Mouse (Mus musculus): ENCODE measurements around the gene Prdm10. TPM values are rescaled to one million over a fixed set of nuclear protein-coding genes. Genes with fewer than 3 reads are reported as not detected.

Prdm10 gene
- polyA plus RNA-seq, 1 experiment from 2014 or later: 7.8 TPM

GRCm38 (mm10) chr9:31246421-31246820 is 33.9 kb upstream of the Prdm10 start:
- no peak for ATAC-seq (ENCODE audit: insufficient number of reproducible peaks, insufficient read depth, low FRiP score, low TSS enrichment)
- no peak overlapping the region for H3K27ac ChIP-seq
- no peak overlapping the region for H3K9ac ChIP-seq
- H3K4me3 ChIP-seq: no peak overlapping the region
- H3K9me3 ChIP-seq: no peaks in the 10 kb centered on the region
- H3K36me3 ChIP-seq: no peaks in the 10 kb centered on the region
- no peaks in the 10 kb centered on the region for H3K27me3 ChIP-seq
- WGBS: 69% methylated on average over 6 of the region's 6 CpGs
- no peaks in the 10 kb centered on the region for H3K4me1 ChIP-seq
- H3K4me2 ChIP-seq (replicated peaks): no peak overlapping the region

- Histone ChIP-seq H3K9ac (no peak overlapping the region), H3K27ac (no peak overlapping the region)
- WGBS: 79% methylated on average over 8 of the region's 8 CpGs
Observed at GRCm38 (mm10) chr9:31247447-31248220, 32.7 kb upstream of the Prdm10 start.

DNA sequence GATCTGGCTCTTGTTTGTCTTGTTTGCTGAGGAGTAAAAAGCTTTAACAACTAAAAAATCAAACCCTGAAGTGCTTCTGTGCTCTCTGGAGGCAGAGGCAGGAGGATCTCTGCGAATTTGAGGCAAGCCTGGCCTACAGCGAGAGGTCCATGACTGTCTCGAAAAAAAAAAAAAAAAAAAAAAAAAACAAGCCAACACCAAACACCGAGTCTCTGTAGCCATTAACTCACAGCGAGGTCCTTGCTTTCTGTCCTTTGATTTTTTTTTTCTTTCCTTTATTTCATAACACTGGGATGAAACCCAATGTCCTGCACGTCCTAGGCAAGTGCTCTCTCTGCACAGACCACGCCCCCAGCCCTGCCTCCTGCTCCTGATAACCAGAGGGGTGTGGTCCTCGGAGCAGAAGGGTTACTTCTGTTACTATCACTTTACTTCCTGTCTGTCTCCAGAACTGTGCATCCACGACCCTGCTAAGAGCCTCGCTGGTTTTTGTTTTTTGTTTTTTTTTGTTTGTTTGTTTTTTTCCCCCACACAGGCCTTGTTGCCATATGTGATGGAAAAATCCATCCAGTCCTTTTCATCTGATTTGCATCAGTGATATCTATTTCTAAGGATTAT is 28.0 kb upstream of the Prdm10 start:
- 72% methylated on average over 10 of the region's 10 CpGs for WGBS
- no peak overlapping the region for H3K4me2 ChIP-seq (replicated peaks)
- ATAC-seq (ENCODE audit: insufficient number of reproducible peaks, insufficient read depth, low FRiP score, low TSS enrichment): no peak
- H3K9me3 ChIP-seq: no peaks in the 10 kb centered on the region
- no peaks in the 10 kb centered on the region for H3K36me3 ChIP-seq
- H3K27me3 ChIP-seq: no peaks in the 10 kb centered on the region
- H3K9ac ChIP-seq: no peak overlapping the region
- no peak overlapping the region for H3K27ac ChIP-seq
- no peaks in the 10 kb centered on the region; the same call in 1 of the 2 replicates for H3K4me1 ChIP-seq
- no peak overlapping the region for H3K4me3 ChIP-seq

More at GRCm38 (mm10) chr9:31247447-31248220, 32.7 kb upstream of the Prdm10 start:
- H3K36me3 ChIP-seq: no peaks in the 10 kb centered on the region
- H3K9me3 ChIP-seq: no peaks in the 10 kb centered on the region
- no peak for ATAC-seq (ENCODE audit: insufficient number of reproducible peaks, insufficient read depth, low FRiP score, low TSS enrichment)
- no peak overlapping the region for H3K4me3 ChIP-seq
- no peak overlapping the region for H3K4me2 ChIP-seq (replicated peaks)
- no peaks in the 10 kb centered on the region for H3K4me1 ChIP-seq
- no peaks in the 10 kb centered on the region for H3K27me3 ChIP-seq

DNA sequence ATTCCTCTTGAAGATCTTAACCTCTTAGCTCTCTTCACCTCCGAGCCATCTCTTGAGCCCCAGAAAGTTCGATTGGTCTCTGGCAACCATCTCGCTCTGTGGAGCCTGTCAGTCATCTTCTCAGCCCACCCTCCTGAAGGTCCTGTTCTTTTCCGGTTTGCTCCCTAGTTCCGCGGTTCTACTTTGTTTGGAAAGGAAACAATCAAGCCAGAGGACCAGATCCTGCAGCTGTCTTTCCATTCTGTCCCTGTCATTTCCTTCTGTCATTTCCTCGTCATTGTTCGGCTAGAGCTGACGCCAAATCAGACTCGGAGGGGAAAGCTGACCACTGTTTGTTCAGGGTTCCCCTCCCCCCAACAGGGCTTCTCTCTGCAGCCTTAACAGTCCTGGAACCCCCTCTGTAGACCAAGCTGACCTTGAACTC is 27.0 kb upstream of the Prdm10 start:
- H3K9ac ChIP-seq: no peak overlapping the region
- no peaks in the 10 kb centered on the region; the same call in 1 of the 2 replicates for H3K4me1 ChIP-seq
- WGBS: 42% methylated on average over 10 of the region's 10 CpGs
- no peak for ATAC-seq (ENCODE audit: insufficient number of reproducible peaks, insufficient read depth, low FRiP score, low TSS enrichment)
- peak overlapping the region; percentile 9 for H3K4me2 ChIP-seq (replicated peaks)
- no peaks in the 10 kb centered on the region for H3K36me3 ChIP-seq
- H3K27ac ChIP-seq: peak overlapping the region; percentile 43; the same call in 1 of the 2 replicates
- no peaks in the 10 kb centered on the region for H3K27me3 ChIP-seq
- H3K4me3 ChIP-seq: no peak overlapping the region
- no peaks in the 10 kb centered on the region for H3K9me3 ChIP-seq

DNA sequence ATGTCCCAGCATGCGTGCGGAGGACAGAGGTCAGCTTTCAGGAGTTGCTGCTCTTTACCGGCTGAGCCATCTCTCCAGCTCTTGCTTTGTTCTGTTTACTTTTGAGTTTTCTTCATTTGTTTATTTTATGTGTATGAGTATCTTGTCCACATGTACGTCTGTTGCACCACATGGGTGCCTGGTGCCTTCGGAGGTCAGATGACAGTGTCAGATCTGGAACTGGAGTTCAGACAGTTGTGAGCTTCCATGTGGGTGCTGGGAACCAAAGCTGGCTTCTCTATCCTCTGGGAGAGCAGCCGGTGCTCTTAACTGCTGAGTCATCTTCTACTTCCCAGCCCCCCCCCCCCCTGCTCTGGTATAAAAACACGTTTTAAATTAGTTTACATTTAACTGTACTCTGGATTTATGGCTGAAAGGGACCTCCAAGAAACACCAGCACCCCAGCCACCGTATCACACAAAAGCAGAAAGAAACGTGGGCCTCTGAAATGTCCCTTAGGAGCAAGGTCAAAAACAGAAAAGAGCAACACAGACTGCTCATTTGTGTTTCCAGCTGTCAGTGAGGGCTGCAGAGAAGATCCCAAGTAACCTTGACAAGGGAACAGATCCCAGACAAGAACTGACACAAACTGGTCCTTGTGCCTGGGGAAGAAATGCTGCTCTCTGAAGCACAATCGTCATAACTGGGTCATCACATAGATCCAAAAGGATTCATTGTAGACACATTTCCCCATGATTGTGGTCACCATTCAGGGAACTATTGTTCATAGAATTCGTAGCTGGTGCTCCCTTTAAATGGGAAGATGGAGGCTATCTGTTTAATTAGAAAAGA is 26.3 kb upstream of the Prdm10 start:
- 67% methylated on average over 11 of the region's 11 CpGs for WGBS
- H3K27ac ChIP-seq: peak overlapping the region; percentile 43

DNA sequence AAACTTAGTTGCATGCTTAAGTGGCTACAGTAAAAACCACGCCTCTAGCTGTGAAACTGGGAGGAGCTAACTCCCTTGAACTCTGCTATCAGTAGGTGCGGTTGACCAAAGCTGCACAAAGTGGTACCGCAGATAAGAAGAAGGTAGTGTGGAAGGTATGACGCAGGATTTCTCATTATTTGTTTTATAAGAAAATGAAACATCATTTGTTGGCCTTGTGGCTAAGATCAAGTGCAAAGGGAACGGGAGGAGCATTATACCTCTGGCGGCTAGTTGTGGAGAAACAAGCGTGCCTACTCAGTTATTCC is 25.7 kb upstream of the Prdm10 start:
- Histone ChIP-seq H3K4me1 (no peaks in the 10 kb centered on the region; the same call in 1 of the 2 replicates), H3K9me3 (no peaks in the 10 kb centered on the region), H3K4me3 (no peak overlapping the region), H3K27ac (no peak overlapping the region), H3K36me3 (no peaks in the 10 kb centered on the region), H3K9ac (no peak overlapping the region), H3K4me2 (replicated peaks) (no peak overlapping the region), H3K27me3 (no peaks in the 10 kb centered on the region)
- no peak for ATAC-seq (ENCODE audit: insufficient number of reproducible peaks, insufficient read depth, low FRiP score, low TSS enrichment)
- 92% methylated on average over 7 of the region's 7 CpGs for WGBS

More for the DNA sequence above, 26.3 kb upstream of the Prdm10 start:
- ATAC-seq (ENCODE audit: insufficient number of reproducible peaks, insufficient read depth, low FRiP score, low TSS enrichment): no peak
- peak overlapping the region; percentile 9 for H3K4me2 ChIP-seq (replicated peaks)
- no peak overlapping the region for H3K9ac ChIP-seq
- H3K4me1 ChIP-seq: no peaks in the 10 kb centered on the region; the same call in 1 of the 2 replicates
- H3K4me3 ChIP-seq: no peak overlapping the region
- H3K27me3 ChIP-seq: no peaks in the 10 kb centered on the region
- no peaks in the 10 kb centered on the region for H3K36me3 ChIP-seq
- H3K9me3 ChIP-seq: no peaks in the 10 kb centered on the region

DNA sequence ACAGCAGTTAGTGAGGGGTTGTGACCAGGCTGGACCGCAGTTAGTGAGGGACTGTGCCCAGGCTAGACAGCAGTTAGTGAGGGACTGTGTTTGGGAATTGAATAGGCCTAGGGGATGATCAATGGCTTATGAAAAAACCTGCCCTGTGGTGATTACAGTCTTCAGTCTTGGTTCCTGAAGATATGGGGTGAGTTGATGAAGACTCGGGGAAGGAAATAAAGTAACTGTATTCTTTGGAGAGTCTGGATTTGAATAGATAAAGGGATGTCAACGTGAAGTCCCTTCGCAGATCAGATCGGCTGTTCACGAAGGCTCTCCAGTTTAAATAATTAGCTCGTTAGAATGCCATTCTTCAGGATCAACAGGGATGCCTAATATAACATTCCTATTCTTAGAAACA is 24.4 kb upstream of the Prdm10 start:
- H3K4me2 ChIP-seq (replicated peaks): no peak overlapping the region
- no peak overlapping the region for H3K9ac ChIP-seq
- WGBS: 82% methylated on average over 7 of the region's 7 CpGs
- no peak overlapping the region for H3K4me3 ChIP-seq
- ATAC-seq (ENCODE audit: insufficient number of reproducible peaks, insufficient read depth, low FRiP score, low TSS enrichment): no peak
- H3K36me3 ChIP-seq: no peaks in the 10 kb centered on the region
- H3K27me3 ChIP-seq: no peaks in the 10 kb centered on the region
- H3K9me3 ChIP-seq: no peaks in the 10 kb centered on the region
- H3K27ac ChIP-seq: no peak overlapping the region
- no peaks in the 10 kb centered on the region; the same call in 1 of the 2 replicates for H3K4me1 ChIP-seq

DNA sequence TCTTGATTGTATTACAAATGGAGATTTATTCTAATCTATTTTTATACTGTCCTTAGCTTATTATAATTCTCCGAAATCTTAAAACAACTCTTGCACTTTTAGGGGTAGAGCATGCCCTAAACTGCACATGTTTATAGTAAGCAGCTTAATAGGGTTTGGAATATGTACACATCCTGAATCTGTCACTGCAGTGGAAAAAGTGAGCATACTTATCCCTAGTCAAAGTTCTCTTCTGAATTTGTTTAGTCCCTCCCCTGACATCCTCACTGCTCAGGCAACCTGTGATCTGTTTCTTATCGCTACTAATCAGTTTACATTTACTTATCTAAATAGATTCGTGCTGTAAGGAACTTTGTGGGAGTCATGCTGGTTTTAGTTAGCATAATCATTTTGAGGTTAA is 22.1 kb upstream of the Prdm10 start:
- ATAC-seq (ENCODE audit: insufficient number of reproducible peaks, insufficient read depth, low FRiP score, low TSS enrichment): no peak
- no peaks in the 10 kb centered on the region for H3K36me3 ChIP-seq
- no peaks in the 10 kb centered on the region; the same call in 1 of the 2 replicates for H3K4me1 ChIP-seq
- no peaks in the 10 kb centered on the region for H3K9me3 ChIP-seq
- 75% methylated on average over 3 of the region's 3 CpGs for WGBS
- H3K9ac ChIP-seq: no peak overlapping the region
- H3K27ac ChIP-seq: no peak overlapping the region
- H3K4me2 ChIP-seq (replicated peaks): no peak overlapping the region
- no peak overlapping the region for H3K4me3 ChIP-seq
- no peaks in the 10 kb centered on the region for H3K27me3 ChIP-seq

GRCm38 (mm10) chr9:31260219-31260618 is 20.1 kb upstream of the Prdm10 start:
- no peak overlapping the region for H3K4me2 ChIP-seq (replicated peaks)
- ATAC-seq (ENCODE audit: insufficient number of reproducible peaks, insufficient read depth, low FRiP score, low TSS enrichment): no peak
- H3K27me3 ChIP-seq: no peaks in the 10 kb centered on the region
- H3K4me1 ChIP-seq: no peaks in the 10 kb centered on the region
- H3K4me3 ChIP-seq: no peak overlapping the region
- no peak overlapping the region for H3K9ac ChIP-seq
- H3K9me3 ChIP-seq: no peaks in the 10 kb centered on the region
- 83% methylated on average over 4 of the region's 4 CpGs for WGBS
- no peaks in the 10 kb centered on the region for H3K36me3 ChIP-seq
- H3K27ac ChIP-seq: no peak overlapping the region

DNA sequence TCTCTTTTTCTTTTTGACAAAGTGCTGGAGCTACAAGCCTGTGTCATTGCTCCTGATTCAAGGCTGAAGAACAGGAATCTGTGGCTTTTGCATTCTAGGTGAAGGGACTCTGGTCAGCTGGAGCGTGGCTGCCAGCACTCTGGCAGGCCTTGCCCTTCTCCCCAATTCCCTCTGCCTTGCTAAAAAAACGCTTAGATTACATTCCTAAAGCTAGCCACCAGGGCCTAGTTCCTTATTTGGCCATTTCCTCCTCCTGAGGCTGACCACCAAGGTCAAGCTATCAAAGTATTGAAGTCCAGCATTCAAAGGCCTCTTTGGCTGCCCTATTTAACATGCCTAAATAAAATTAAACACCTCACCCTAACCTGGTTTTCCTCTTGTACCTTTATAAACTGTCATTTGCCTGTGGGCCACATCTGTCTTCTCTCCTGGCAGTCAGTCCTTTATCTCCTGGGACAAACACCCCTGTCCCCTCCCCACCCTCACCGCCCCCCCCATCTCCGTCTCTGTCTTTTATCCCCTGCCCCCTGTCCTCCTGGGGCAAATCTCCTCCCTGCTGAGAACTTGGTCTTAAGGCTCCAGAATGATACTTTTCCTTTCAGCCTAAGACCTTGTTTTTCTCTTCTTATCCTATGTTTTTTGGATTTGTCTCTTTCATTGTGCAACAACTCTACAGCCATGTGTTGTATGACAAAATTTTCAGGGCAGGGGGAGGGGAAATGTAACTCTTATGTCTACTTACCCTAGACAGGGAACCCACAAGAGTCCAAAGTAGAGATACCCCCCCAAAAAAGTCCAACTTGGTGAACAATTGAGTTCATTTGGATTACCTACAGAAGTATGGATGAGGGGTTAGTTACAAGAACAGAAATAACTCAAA is 17.9 kb upstream of the Prdm10 start:
- Histone ChIP-seq H3K9me3 (no peaks in the 10 kb centered on the region), H3K36me3 (no peaks in the 10 kb centered on the region), H3K4me3 (no peak overlapping the region), H3K9ac (no peak overlapping the region), H3K4me2 (replicated peaks) (no peak overlapping the region), H3K4me1 (no peaks in the 10 kb centered on the region), H3K27ac (no peak overlapping the region), H3K27me3 (no peaks in the 10 kb centered on the region)
- ATAC-seq (ENCODE audit: insufficient number of reproducible peaks, insufficient read depth, low FRiP score, low TSS enrichment): no peak
- WGBS: 33% methylated on average over 4 of the region's 4 CpGs

GRCm38 (mm10) chr9:31266013-31266659 is 14.2 kb upstream of the Prdm10 start:
- Histone ChIP-seq H3K27me3 (no peaks in the 10 kb centered on the region), H3K27ac (peak overlapping the region; percentile 30; the same call in 1 of the 2 replicates), H3K4me1 (no peaks in the 10 kb centered on the region), H3K9ac (no peak overlapping the region), H3K4me2 (replicated peaks) (no peak overlapping the region), H3K36me3 (no peaks in the 10 kb centered on the region), H3K4me3 (no peak overlapping the region), H3K9me3 (no peaks in the 10 kb centered on the region)
- ATAC-seq (ENCODE audit: insufficient number of reproducible peaks, insufficient read depth, low FRiP score, low TSS enrichment): no peak
- WGBS: 63% methylated on average over 5 of the region's 5 CpGs
